Mouse (Mus musculus) layer of hippocampus, adult 6 months (tissue): ENCODE data around the gene Vmn1r194. TPM values are rescaled to one million over a fixed set of nuclear protein-coding genes. Genes with fewer than 3 reads are reported as not detected.

Experiments
- long read RNA-seq, 2 experiments: library from polyadenylated mRNA; unstranded; transcript quantifications; one replicate each; pipeline ENCODE4 v2.0.0; 2019 to 2020
- microRNA-seq: library from miRNA; unstranded; fragments of <30 nt; microRNA quantifications from one replicate; pipeline ENCODE4 v1.2.0, GENCODE M21; 2020
- polyA plus RNA-seq: library from polyadenylated mRNA; unstranded; fragments of <200 nt; fragmentation: Nextera tagmentation; gene quantifications from 2 replicates; pipeline ENCODE4 v1.2.3, GENCODE M21; 2021

Vmn1r194 gene
- not detected in 2 replicates for polyA plus RNA-seq
- long read RNA-seq, experiment 1, result 0 reads
- long read RNA-seq, experiment 2, result 0 reads

GRCm38 (mm10) chr13:22243915-22244314 lies at the start of gene Vmn1r194:
Vmn1r194 (plus strand) TSS chr13:22244215.

GRCm38 (mm10) chr13:22223060-22223459 lies 21.0 kb upstream of the Vmn1r194 start, which contains the start of gene Vmn1r193:
Vmn1r193 (minus strand) TSS chr13:22223160.

DNA sequence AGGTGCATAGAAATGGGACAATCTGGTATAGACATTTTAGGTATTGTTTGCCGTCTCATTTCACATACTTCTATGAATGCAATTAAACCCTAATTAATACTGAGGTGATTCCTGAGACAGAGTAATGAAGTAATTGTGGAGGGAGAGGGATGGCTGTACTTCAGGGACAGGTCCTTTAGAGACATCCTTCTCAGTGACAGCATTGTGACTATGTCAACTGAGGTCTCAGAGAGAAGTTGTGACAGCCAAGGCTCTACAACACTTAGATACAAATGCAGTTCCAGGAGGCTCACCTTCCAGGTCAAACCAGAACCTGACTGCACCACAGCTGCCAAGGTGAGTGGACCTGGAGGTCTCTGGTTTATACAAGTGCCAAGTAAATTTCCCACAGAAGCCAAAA lies 26.2 kb downstream of the Vmn1r194 start, which contains the start of gene Vmn1r195:
TSS of gene Vmn1r195 (plus strand) at position 301 of the 400 bp plus-strand sequence.

GRCm38 (mm10) chr13:22289620-22290019 lies 45.6 kb downstream of the Vmn1r194 start, which contains the start of gene Vmn1r196:
Vmn1r196 (plus strand) TSS chr13:22289920.

Small RNAs within 50 kb of the gene (microRNA-seq; reads per million reads assigned to microRNA genes)
- not detected for gene Gm23282
- not detected for gene Gm25084

Other genes with a start within 250 kb of the Vmn1r194 start
- 1.5 TPM in 2 replicates for gene Prss16, start 234.5 kb upstream of the Vmn1r194 start, polyA plus RNA-seq
- not detected in 2 replicates for gene Hist1h2ah, start 208.6 kb upstream of the Vmn1r194 start, polyA plus RNA-seq
- gene Hist1h2bk, start 208.3 kb upstream of the Vmn1r194 start, polyA plus RNA-seq, result 0.39 and 0.97 TPM in 2 replicates
- gene Hist1h4i, start 202.9 kb upstream of the Vmn1r194 start, polyA plus RNA-seq, result 7.9 and 15.8 TPM in 2 replicates
- 0.65 TPM in 1 of 2 replicates, not detected in the other for gene Hist1h2ag, start 201.3 kb upstream of the Vmn1r194 start, polyA plus RNA-seq
- 1.7 TPM in 1 of 2 replicates, not detected in the other for gene Hist1h2bj, start 201.0 kb upstream of the Vmn1r194 start, polyA plus RNA-seq
- not detected in 2 replicates for gene Vmn1r188, start 159.8 kb upstream of the Vmn1r194 start, polyA plus RNA-seq
- gene Vmn1r189, start 138.4 kb upstream of the Vmn1r194 start, polyA plus RNA-seq, result not detected in 2 replicates
- not detected in 2 replicates for gene Vmn1r191, start 60.2 kb upstream of the Vmn1r194 start, polyA plus RNA-seq
- not detected in 2 replicates for gene Vmn1r192, start 53.1 kb upstream of the Vmn1r194 start, polyA plus RNA-seq
- gene Vmn1r193, start 21.1 kb upstream of the Vmn1r194 start, polyA plus RNA-seq, result not detected in 2 replicates
- not detected in 2 replicates for gene Vmn1r195, start 26.3 kb downstream of the Vmn1r194 start, polyA plus RNA-seq
- not detected in 2 replicates for gene Vmn1r196, start 45.7 kb downstream of the Vmn1r194 start, polyA plus RNA-seq
- gene Vmn1r197, start 80.4 kb downstream of the Vmn1r194 start, polyA plus RNA-seq, result not detected in 2 replicates
- not detected in 2 replicates for gene Vmn1r198, start 106.1 kb downstream of the Vmn1r194 start, polyA plus RNA-seq
- gene Vmn1r199, start 135.6 kb downstream of the Vmn1r194 start, polyA plus RNA-seq, result not detected in 2 replicates
- gene Vmn1r200, start 146.2 kb downstream of the Vmn1r194 start, polyA plus RNA-seq, result not detected in 2 replicates
- not detected in 2 replicates for gene Vmn1r201, start 227.7 kb downstream of the Vmn1r194 start, polyA plus RNA-seq